Mouse (Mus musculus): ENCODE measurements around the gene Trp53rka.

DNA sequence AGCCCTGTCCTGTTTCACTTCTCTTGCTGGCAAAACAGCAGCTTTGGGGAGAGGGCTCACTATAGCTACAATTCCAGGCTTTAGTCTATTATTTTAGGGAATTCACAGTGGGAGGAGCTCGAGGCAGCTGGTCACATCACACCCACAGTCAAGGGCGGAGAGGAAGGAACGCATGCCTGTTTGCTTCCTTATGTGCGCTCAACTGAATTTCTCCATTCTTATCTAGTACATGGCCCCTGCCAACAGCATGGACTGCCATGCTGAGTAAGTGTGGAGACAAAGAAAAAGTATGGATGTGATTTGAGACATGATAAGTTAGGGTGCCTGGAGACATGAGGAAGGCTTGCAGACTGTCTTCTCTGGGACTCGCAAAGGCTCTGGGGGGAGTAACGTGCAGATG is 9.0 kb downstream of the Trp53rka start:
- TF ChIP-seq HCFC1 (IDR thresholded peaks at IDR 0.05; ENCODE audit: low read depth, low read length) (no peak), CTCF (IDR thresholded peaks at IDR 0.05 in 2 of 3, conservative IDR thresholded peaks at IDR 0.05 in 1 of 3; ENCODE audit: control insufficient read depth in 1 of 3, insufficient read depth in 1 of 3, low read depth in 2 of 3, low read length in 3 of 3, poor library complexity in 1 of 3, severe bottlenecking in 1 of 3) (no peak), UBTF (IDR thresholded peaks at IDR 0.05; ENCODE audit: borderline replicate concordance, insufficient read depth, low read depth, low read length) (no peak), JUND (IDR thresholded peaks at IDR 0.05; ENCODE audit: low read depth, low read length) (no peak), ELF1 (IDR thresholded peaks at IDR 0.05; ENCODE audit: low read depth, low read length) (no peak), ZNF384 (IDR thresholded peaks at IDR 0.05; ENCODE audit: low read depth, low read length) (no peak), ZC3H11A (IDR thresholded peaks at IDR 0.05; ENCODE audit: low read depth, low read length) (no peak), MAZ (IDR thresholded peaks at IDR 0.05; ENCODE audit: low read depth, low read length) (no peak)

Data from MEL (cell line).